Mouse (Mus musculus) lung, postnatal 0 days (tissue): ENCODE results near the gene Adcy6. TPM values are rescaled to one million over a fixed set of nuclear protein-coding genes. Genes with fewer than 3 reads are reported as not detected.

Experiments used
- ATAC-seq: fragments of 200-750 bp; cut with Nextera tagmentation; 2 replicates; pipeline ENCODE4 v1.8.0; 2017; ENCODE audit warnings: moderate library complexity
- DNase-seq: peaks from one replicate; pipeline ENCODE4 v3.0.0-alpha.2; 2016; ENCODE audit warnings: low spot score
- H3K27ac ChIP-seq: fragments of 300-500 bp; sonication (generic); 2 replicates; pipeline ENCODE4 v1.5.1; 2014; ENCODE audit warnings: antibody characterized with exemption, mild to moderate bottlenecking, low read length, mixed read lengths
- H3K27me3 ChIP-seq: fragments of 300-500 bp; sonication (generic); replicated peaks from 2 replicates; pipeline ENCODE4 v1.6.1; 2014; ENCODE audit warnings: low read length, mixed read lengths; ENCODE audit not compliant: insufficient read depth
- H3K36me3 ChIP-seq: fragments of 300-500 bp; sonication (generic); 2 replicates; pipeline ENCODE4 v1.6.1; 2014; ENCODE audit warnings: low read length, mixed read lengths; ENCODE audit not compliant: insufficient read depth
- H3K4me1 ChIP-seq: fragments of 300-500 bp; sonication (generic); 2 replicates; pipeline ENCODE4 v1.6.1; 2014; ENCODE audit warnings: antibody characterized with exemption, low read depth, low read length, mixed read lengths; ENCODE audit not compliant: insufficient read depth
- H3K4me2 ChIP-seq: fragments of 300-500 bp; sonication (generic); replicated peaks from 2 replicates; pipeline ENCODE4 v1.6.1; 2014; ENCODE audit warnings: low read depth, mild to moderate bottlenecking, low read length, moderate library complexity, mixed read lengths
- H3K4me3 ChIP-seq: fragments of 300-500 bp; sonication (generic); 2 replicates; pipeline ENCODE4 v1.5.1; 2014; ENCODE audit warnings: low read depth, low read length
- H3K9ac ChIP-seq: fragments of 300-500 bp; sonication (generic); replicated peaks from 2 replicates; pipeline ENCODE4 v1.6.1; 2014; ENCODE audit warnings: low read depth, mild to moderate bottlenecking
- H3K9me3 ChIP-seq: fragments of 300-500 bp; sonication (generic); 2 replicates; pipeline ENCODE4 v1.6.1; 2016; ENCODE audit warnings: low read length, mixed read lengths
- CTCF ChIP-seq: IDR thresholded peaks from 2 replicates; pipeline ENCODE4 v1.5.1; 2016; ENCODE audit warnings: antibody characterized with exemption, mild to moderate bottlenecking
- EP300 ChIP-seq: IDR thresholded peaks from 2 replicates; pipeline ENCODE4 v1.6.1; 2016; ENCODE audit warnings: antibody characterized with exemption, mild to moderate bottlenecking, control low read depth
- WGBS: fragments of 180-500 bp; shearing (Covaris S2); extraction: QIAGEN DNeasy Blood & Tissue Kit; methylation state at CpG from one replicate; pipeline ENCODE4 v1.1.7; 2014; 5-methylcytosine and 5-hydroxymethylcytosine counted together
- polyA plus RNA-seq: library from polyadenylated mRNA; unstranded; fragments of >200 nt; fragmentation: Nextera tagmentation; extraction: Ambion mirVana; gene quantifications from 2 replicates; pipeline ENCODE4 v1.2.1, GENCODE M21; 2015

Adcy6 gene
- 9.2 and 12.1 TPM in 2 replicates for polyA plus RNA-seq

- ATAC-seq (peak; percentile 89), DNase-seq (peak; percentile 95)
- Histone ChIP-seq H3K9me3 (no peaks in the 10 kb centered on the region), H3K27ac (peak within 1 kb of the TSS; percentile 89), H3K4me2 (peak within 1 kb of the TSS; percentile 93), H3K9ac (peak within 1 kb of the TSS; percentile 80), H3K4me3 (peak within 1 kb of the TSS; percentile 88), H3K36me3 (0 out of 2 replicates have a peak, but pooled peaks cover under 1% of the 10 kb centered on the region), H3K27me3 (no peaks in the 10 kb centered on the region), H3K4me1 (peaks cover 5% of the 10 kb centered on the region)
- no peak for TF ChIP-seq CTCF
- TF ChIP-seq EP300: no peak
- WGBS: 2% methylated on average over 41 of the region's 75 CpGs
Observed at GRCm38 (mm10) chr15:98609331-98610130, at the start of gene Adcy6. TSS of gene Adcy6 (minus strand) at chr15:98610076.

- Histone ChIP-seq H3K27me3 (no peaks in the 10 kb centered on the region), H3K9ac (no peak overlapping the region), H3K4me3 (no peak overlapping the region), H3K9me3 (no peaks in the 10 kb centered on the region), H3K27ac (no peak overlapping the region), H3K36me3 (peaks cover 36% of the 10 kb centered on the region), H3K4me2 (no peak overlapping the region), H3K4me1 (no peaks in the 10 kb centered on the region)
- ATAC-seq (no peak), DNase-seq (no peak)
- WGBS: 81% methylated on average over 15 of the region's 15 CpGs
- peak; percentile 28 for TF ChIP-seq CTCF
- no peak for TF ChIP-seq EP300
Observed at GRCm38 (mm10) chr15:98656982-98657751, 47.3 kb upstream of the Adcy6 start.

- ATAC-seq: no peak
- Histone ChIP-seq H3K27me3 (no peaks in the 10 kb centered on the region), H3K4me2 (no peak overlapping the region), H3K36me3 (peaks cover 70% of the 10 kb centered on the region), H3K9ac (no peak overlapping the region), H3K9me3 (no peaks in the 10 kb centered on the region), H3K4me3 (no peak overlapping the region), H3K4me1 (no peaks in the 10 kb centered on the region), H3K27ac (no peak overlapping the region)
- no peak for DNase-seq
- no peak for TF ChIP-seq EP300
- no peak for TF ChIP-seq CTCF
- 88% methylated on average over 8 of the region's 8 CpGs for WGBS
Observed at GRCm38 (mm10) chr15:98652174-98652573, 42.3 kb upstream of the Adcy6 start.

GRCm38 (mm10) chr15:98651431-98651830, 41.6 kb upstream of the Adcy6 start:
- no peak for ATAC-seq
- peaks cover 70% of the 10 kb centered on the region for H3K36me3 ChIP-seq

GRCm38 (mm10) chr15:98648071-98648470, 38.2 kb upstream of the Adcy6 start:
- no peak overlapping the region for H3K27ac ChIP-seq
- no peak overlapping the region for H3K4me2 ChIP-seq
- no peak overlapping the region for H3K4me3 ChIP-seq
- H3K4me1 ChIP-seq: no peaks in the 10 kb centered on the region
- no peak for DNase-seq
- 79% methylated on average over 3 of the region's 3 CpGs for WGBS
- no peak overlapping the region for H3K9ac ChIP-seq
- no peaks in the 10 kb centered on the region for H3K27me3 ChIP-seq
- no peaks in the 10 kb centered on the region for H3K9me3 ChIP-seq
- no peak for ATAC-seq
- peaks cover 80% of the 10 kb centered on the region for H3K36me3 ChIP-seq
- TF ChIP-seq EP300: no peak
- no peak for TF ChIP-seq CTCF

More at GRCm38 (mm10) chr15:98651431-98651830, 41.6 kb upstream of the Adcy6 start:
- Histone ChIP-seq H3K4me3 (no peak overlapping the region), H3K4me1 (no peaks in the 10 kb centered on the region), H3K9me3 (no peaks in the 10 kb centered on the region), H3K27ac (no peak overlapping the region), H3K27me3 (no peaks in the 10 kb centered on the region), H3K9ac (no peak overlapping the region), H3K4me2 (no peak overlapping the region)
- TF ChIP-seq CTCF (no peak), EP300 (no peak)
- DNase-seq: no peak
- WGBS: 93% methylated on average over 15 of the region's 15 CpGs

GRCm38 (mm10) chr15:98647308-98647707, 37.4 kb upstream of the Adcy6 start:
- DNase-seq (no peak), ATAC-seq (no peak)
- TF ChIP-seq EP300 (no peak), CTCF (no peak)
- Histone ChIP-seq H3K36me3 (peaks cover 72% of the 10 kb centered on the region), H3K27me3 (no peaks in the 10 kb centered on the region), H3K9ac (no peak overlapping the region), H3K9me3 (no peaks in the 10 kb centered on the region), H3K4me3 (no peak overlapping the region), H3K27ac (no peak overlapping the region), H3K4me2 (no peak overlapping the region), H3K4me1 (no peaks in the 10 kb centered on the region)
- WGBS: 83% methylated on average over 10 of the region's 10 CpGs
